Mouse (Mus musculus): Measurements from ENCODE around the gene Mrpl1. TPM values are rescaled to one million over a fixed set of nuclear protein-coding genes. Genes with fewer than 3 reads are reported as not detected.

The Mrpl1 gene
- 10 to 100 TPM; 12.9 to 14.5 TPM for total RNA-seq (2021)
- long read RNA-seq, experiment 1, transcript Mrpl1-201 (9 exons, 3,431 nt): major isoform, 20 of 22 reads
- long read RNA-seq, experiment 1, partial matches to known transcripts: 1 of 22 reads
- long read RNA-seq, experiment 1, other reads (novel, unspliced or antisense): 1 of 22 reads
- long read RNA-seq, experiment 2, transcript Mrpl1-201 (9 exons, 3,431 nt): major isoform, 7 of 8 reads
- long read RNA-seq, experiment 2, partial matches to known transcripts: 0 of 8 reads
- long read RNA-seq, experiment 2, other reads (novel, unspliced or antisense): 0 of 8 reads

DNA sequence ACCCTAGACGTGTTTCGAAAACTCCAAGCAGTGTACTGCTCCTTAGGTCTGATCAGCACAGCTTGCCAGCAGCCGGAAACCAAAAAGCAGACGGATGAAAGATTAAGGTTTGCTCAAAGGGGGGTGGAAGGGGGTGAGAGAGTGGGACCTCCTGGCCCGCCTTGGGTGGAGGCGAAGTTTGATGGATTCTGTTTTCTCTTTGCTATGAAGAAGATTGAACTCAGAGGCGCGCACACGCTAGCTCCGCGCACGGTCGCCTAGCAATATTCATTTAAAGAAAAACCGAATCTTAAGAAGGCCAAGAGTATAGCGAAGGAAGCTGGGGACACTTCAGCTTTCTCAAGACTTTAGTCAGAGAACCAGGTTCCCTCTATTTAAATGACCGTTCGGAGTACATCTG, at the start of gene Mrpl1:
Gene Mrpl1 (plus strand): TSS at position 35 of the 400 bp plus-strand sequence.
- intact Hi-C loops (cut with DNase I): loop anchor here (2.0 kb wide), 1 partner anchor 47 kb away; no protein-coding TSS in a partner anchor
- DNase-seq (ENCODE audit: low spot score in 2 of 2): peak; percentile 6 to 19

- intact Hi-C loops (cut with DNase I): no loop called here
These were observed 48.6 kb upstream of the Mrpl1 start for GRCm38 (mm10) chr5:96160467-96161262.

DNA sequence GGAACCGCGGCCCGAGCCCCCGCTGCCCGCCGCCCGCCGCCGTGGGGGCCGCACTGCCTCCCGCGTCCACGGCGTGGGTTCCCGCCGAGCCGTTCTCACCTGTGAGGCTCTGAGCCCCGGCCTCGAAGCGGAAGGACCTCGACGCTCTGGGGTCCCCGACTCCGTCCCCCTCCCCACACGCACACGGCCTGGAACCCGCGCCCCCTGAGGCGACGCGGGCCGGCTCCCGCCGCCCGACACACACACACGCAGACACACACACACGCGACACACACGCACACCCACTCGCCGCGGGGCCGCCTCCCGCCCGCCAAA, 48.1 kb upstream of the Mrpl1 start:
- intact Hi-C loops (cut with DNase I): no loop called here

More at GRCm38 (mm10) chr5:96160467-96161262, 48.6 kb upstream of the Mrpl1 start:
- peak; percentile 11 to 15 for DNase-seq (ENCODE audit: low spot score in 2 of 2)

DNA sequence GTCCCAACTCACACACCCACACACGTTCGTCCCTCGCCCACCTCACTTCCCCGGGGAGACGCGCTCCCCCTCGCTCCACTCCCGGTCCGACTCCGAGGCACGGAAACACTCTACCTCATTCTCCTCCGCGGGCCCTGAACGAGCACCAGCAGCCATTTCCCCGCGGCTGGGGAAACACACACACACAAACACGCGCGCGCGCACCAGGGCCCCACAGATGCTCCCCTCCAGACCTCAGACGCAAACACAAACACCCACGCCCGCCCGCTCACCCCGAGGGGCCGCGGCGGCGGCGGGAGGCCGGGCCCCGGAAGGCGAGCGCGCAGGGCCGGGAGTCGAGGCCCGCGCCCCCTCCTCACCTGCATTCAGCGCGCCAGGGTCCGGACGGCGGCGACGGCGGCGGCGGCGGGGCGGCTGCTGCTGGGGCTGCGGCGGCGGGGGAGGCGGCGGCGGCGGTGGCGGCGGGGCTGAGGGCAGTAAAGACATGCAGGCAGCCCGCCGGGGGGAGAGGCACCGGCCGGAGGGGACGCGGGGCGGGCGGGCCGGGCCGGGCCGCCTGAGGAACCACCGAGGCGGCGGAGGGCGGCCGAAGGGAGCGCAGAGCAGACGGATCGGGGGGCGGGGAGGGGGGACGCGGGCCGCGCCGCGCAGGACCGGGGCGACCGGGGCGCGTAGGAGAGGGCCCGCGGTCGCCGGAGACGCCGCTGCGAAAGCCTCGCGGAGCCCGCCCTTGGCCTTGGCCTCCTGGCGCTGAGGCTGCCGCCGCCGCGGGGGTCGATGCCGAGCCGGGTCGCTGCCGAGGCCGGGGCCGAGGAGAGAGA, 47.5 kb upstream of the Mrpl1 start:
- intact Hi-C loops (cut with DNase I): loop anchor here (2.0 kb wide), 1 partner anchor 47 kb away; the partner anchor contains the start of gene Mrpl1
- DNase-seq (ENCODE audit: low spot score in 2 of 2): peak; percentile 64 to 73

More for the DNA sequence above, 48.1 kb upstream of the Mrpl1 start:
- DNase-seq (ENCODE audit: low spot score in 2 of 2): no peak

GRCm38 (mm10) chr5:96162399-96163331, 46.6 kb upstream of the Mrpl1 start:
- intact Hi-C loops (cut with DNase I): loop anchor here (2.0 kb wide), 1 partner anchor 46 kb away; the partner anchor contains the start of gene Mrpl1
- DNase-seq (ENCODE audit: low spot score in 2 of 2): peak; percentile 76 to 78

DNA sequence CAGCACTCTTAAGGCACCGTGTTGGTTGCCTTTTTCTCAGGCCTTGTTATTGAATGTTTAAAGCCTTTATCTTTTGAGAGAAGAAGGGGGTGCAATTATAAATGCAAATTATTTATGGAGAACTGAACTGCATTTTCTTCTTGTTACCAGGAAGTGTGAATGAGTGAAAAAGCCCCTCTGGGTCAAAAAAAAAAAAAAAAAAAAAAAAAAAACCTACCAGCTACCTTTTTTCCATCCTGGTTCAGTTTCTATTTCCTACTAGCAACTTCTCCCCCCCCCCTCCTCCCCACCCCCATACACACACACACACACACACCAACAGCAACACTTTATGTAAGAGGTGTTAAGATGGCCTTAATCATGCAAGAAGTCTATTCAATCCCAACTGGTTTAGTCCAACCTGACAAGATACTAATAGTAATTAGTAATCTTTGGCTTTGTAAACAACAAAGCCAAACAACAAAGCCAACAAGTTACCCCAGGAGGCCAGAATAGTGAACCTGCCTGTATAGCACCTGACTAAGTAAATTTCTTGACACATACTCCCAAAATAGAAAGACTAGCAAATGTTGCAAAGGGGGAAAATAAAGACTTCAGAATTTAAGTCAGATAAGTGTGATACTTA, 45.8 kb upstream of the Mrpl1 start:
- DNase-seq (ENCODE audit: low spot score in 2 of 2): no peak
- intact Hi-C loops (cut with DNase I): loop anchor here (2.0 kb wide), 1 partner anchor 45 kb away; the partner anchor contains the start of gene Mrpl1

DNA sequence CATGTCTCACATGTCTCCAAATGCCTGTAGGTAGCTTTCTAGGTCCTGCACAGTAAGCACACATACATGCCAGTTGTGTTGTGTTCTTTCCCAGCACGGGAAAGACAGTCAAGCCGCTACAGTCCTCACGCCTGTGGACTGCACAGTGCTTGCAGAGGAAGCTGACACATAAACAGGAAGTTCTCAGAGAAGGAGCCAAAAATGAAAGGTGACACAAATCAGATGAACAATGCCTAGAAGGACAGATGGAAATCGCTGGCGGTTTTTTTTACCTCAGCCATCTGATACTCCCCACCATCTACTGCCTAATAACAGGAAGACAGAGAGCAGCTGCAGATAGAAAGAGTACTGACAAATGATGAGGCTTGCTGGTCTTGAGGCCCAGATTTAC, 45.3 kb upstream of the Mrpl1 start, which contains the start of gene Cnot6l:
Gene Cnot6l (minus strand): TSS at position 151 of the 391 bp plus-strand sequence.
- intact Hi-C loops (cut with DNase I): no loop called here
- peak in 1 of 2 experiments; percentile 21 for DNase-seq (ENCODE audit: low spot score in 2 of 2)

- intact Hi-C loops (cut with DNase I): no loop called here
- no peak for DNase-seq (ENCODE audit: low spot score in 2 of 2)
These were observed 42.5 kb upstream of the Mrpl1 start for GRCm38 (mm10) chr5:96166761-96167160.

GRCm38 (mm10) chr5:96170443-96170842, 38.9 kb upstream of the Mrpl1 start:
- intact Hi-C loops (cut with DNase I): no loop called here
- DNase-seq (ENCODE audit: low spot score in 2 of 2): no peak

- no peak for DNase-seq (ENCODE audit: low spot score in 2 of 2)
- intact Hi-C loops (cut with DNase I): no loop called here
These were observed 37.5 kb upstream of the Mrpl1 start for GRCm38 (mm10) chr5:96171765-96172164.

- intact Hi-C loops (cut with DNase I): no loop called here
- no peak for DNase-seq (ENCODE audit: low spot score in 2 of 2)
These were observed 33.2 kb upstream of the Mrpl1 start for GRCm38 (mm10) chr5:96176121-96176520.

DNA sequence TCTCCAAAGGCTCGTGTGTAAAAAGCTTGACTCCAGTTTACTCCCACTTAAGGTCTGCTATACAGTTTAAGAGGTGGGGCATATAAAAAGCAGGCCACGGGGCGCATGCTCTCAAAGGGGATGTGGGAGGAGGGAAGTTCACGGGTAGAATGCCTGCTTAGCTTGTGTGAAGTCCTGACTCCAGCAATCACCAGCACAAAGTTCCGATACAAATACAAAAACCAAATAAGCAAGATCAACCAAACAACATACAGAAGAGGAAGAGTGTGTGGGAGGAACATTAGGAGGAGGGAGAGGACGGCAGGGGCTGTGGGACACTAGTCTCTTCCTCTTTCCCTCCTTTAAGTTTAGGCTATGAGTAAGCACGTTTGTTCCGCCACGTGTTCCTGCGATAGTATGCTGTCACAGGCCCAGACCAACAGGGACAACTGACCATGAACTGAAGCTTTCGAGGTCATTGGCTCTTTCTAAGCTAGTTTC, 32.4 kb upstream of the Mrpl1 start:
- intact Hi-C loops (cut with DNase I): no loop called here
- no peak for DNase-seq (ENCODE audit: low spot score in 2 of 2)

GRCm38 (mm10) chr5:96183211-96183610, 26.1 kb upstream of the Mrpl1 start:
- intact Hi-C loops (cut with DNase I): no loop called here

GRCm38 (mm10) chr5:96183987-96184386, 25.3 kb upstream of the Mrpl1 start:
- DNase-seq (ENCODE audit: low spot score in 2 of 2): no peak
- intact Hi-C loops (cut with DNase I): no loop called here

More at GRCm38 (mm10) chr5:96183211-96183610, 26.1 kb upstream of the Mrpl1 start:
- no peak for DNase-seq (ENCODE audit: low spot score in 2 of 2)

GRCm38 (mm10) chr5:96189761-96190160, 19.5 kb upstream of the Mrpl1 start:
- intact Hi-C loops (cut with DNase I): no loop called here
- DNase-seq (ENCODE audit: low spot score in 2 of 2): no peak

GRCm38 (mm10) chr5:96191251-96191650, 18.0 kb upstream of the Mrpl1 start:
- intact Hi-C loops (cut with DNase I): no loop called here
- DNase-seq (ENCODE audit: low spot score in 2 of 2): no peak

DNA sequence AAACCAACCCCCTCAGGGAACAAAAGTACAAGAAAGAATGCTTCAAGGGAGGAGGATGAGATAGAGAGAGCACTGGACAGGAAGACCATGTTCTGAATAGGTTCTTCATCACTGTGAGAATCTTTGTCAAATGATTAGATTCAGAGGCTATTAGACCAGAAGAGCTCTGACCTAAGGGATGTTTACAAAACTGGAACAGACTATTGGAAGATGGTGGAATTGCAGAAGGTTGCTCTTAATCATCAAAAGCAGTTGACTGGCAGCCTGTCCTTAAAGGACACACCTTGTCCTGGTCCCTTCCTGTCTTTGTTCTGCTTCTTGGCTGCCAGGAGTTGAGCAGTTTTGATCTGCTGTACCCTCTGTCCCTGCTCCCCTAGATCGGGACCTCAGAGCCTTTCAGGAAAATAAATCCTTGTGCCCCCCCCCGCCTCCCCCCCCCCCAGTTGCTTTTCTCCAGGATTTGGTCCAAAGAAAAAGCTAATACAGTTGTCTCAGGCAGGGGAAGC, 12.7 kb upstream of the Mrpl1 start:
- no peak for DNase-seq (ENCODE audit: low spot score in 2 of 2)
- intact Hi-C loops (cut with DNase I): no loop called here

GRCm38 (mm10) chr5:96198271-96198670, 11.0 kb upstream of the Mrpl1 start:
- intact Hi-C loops (cut with DNase I): no loop called here
- no peak for DNase-seq (ENCODE audit: low spot score in 2 of 2)

All from left cerebral cortex, postnatal 14 days (tissue).